Mouse (Mus musculus) bone marrow macrophage, adult 2 months (primary cell): ENCODE data around the gene Crot.

Source experiments
- CTCF ChIP-seq: IDR thresholded peaks from 2 replicates; pipeline ENCODE4 v1.5.1; 2012; ENCODE audit warnings: low read depth, mild to moderate bottlenecking, low read length, moderate library complexity
- POLR2A ChIP-seq: IDR thresholded peaks from 2 replicates; pipeline ENCODE4 v1.6.1; 2012; ENCODE audit warnings: mild to moderate bottlenecking, low read depth, low read length, borderline replicate concordance

DNA sequence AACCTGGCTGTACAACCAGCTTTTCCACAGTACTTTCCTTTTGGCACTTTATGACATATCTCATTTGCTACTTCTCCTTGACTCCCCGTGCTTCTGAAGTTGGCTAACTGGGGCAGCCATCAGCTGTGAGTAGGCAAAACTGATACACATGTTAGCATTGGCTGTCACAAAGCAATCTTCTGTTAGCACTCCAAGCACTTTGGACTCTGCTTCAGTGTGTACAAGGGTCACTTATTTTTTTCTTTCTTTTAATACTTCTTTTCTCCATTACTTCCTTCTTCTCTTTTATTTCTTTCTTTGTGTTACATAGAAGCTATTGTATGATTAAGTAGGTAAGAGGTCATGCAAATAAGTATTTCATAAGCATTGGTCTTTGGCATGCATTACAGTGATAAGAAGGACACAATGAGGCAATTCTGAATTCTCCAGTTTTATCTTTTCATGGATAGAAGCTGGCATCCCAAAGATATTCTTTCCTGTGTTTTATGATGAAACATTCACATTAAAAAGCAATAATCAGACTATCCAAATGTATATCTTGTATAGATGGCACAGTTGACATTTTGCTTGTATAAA lies 31.2 kb upstream of the Crot start:
- TF ChIP-seq POLR2A (no peak), CTCF (no peak)
